In the genomic region with DNA sequence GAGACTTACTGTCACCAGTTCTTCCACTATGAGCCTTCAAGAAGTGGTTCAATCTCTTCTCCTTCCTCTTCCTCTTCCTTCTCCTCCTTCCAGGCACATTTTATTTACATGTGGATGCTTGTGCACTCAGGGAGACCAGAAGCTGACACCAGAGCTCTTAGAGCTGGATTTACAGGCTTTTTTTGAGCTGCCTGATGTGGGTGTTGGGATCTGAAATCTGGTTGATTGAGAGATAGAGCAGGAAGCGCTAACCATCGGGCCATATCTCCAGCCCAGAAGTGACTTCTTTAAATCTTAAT, we compare ENCODE assay signal across 28 mouse cellular contexts. TPM values are rescaled to one million over a fixed set of nuclear protein-coding genes. Genes with fewer than 3 reads are reported as not detected.
A peak's percentile ranks its signal among the peaks of the same experiment; 100 is the strongest.
DNase-seq lines count a peak whose midpoint lies in the region; ATAC-seq lines count a peak whose summit lies in the region.
"Had no signal": no experiment of that assay in that cellular context is flagged by ENCODE, and none has a peak within 500 bp of the region (broad histone marks: within the 10 kb centered on the region; RNA-seq: fewer than 3 reads in every experiment).

No protein-coding gene starts in this region.

- 75% methylated on average over 2 of the region's 2 CpGs for WGBS in heart, embryonic 12.5 days
- WGBS in intestine, embryonic 15.5 days = 85% methylated on average over 2 of the region's 2 CpGs
- 66% methylated on average over 2 of the region's 2 CpGs for WGBS in intestine, embryonic 16.5 days

- 0 out of 2 replicates have a peak overlapping the region, but pooled peaks have one; percentile 4 for H3K4me3 ChIP-seq in heart, embryonic 12.5 days
- no peak overlapping the region for H3K4me3 ChIP-seq in intestine, embryonic 15.5 days (replicated peaks)
- H3K4me3 ChIP-seq in intestine, embryonic 16.5 days (ENCODE audit: low read length) = no peak overlapping the region
- no peak overlapping the region for H3K4me3 ChIP-seq in brown adipose tissue, adult 24 weeks (ENCODE audit: insufficient read depth, low read depth, low read length)
- H3K4me3 ChIP-seq: erythroblast, embryonic 14.5 days; forebrain, embryonic 12.5 days; hindbrain, embryonic 15.5 days; neural tube, embryonic 13.5 days; stomach, embryonic 15.5 days had no signal

- no peaks in the 10 kb centered on the region for H3K9me3 ChIP-seq in heart, embryonic 12.5 days (replicated peaks)
- H3K9me3 ChIP-seq in intestine, embryonic 15.5 days = no peaks in the 10 kb centered on the region
- no peaks in the 10 kb centered on the region; the same call in 1 of the 2 replicates for H3K9me3 ChIP-seq in intestine, embryonic 16.5 days (ENCODE audit: control insufficient read depth, low read length)
- H3K9me3 ChIP-seq: embryonic facial prominence, embryonic 13.5 days; forebrain, embryonic 12.5 days; G1E; hindbrain, embryonic 15.5 days; kidney, embryonic 15.5 days; limb, embryonic 13.5 days; liver, embryonic 13.5 days; neural tube, embryonic 13.5 days; stomach, embryonic 15.5 days had no signal

- peaks cover 69% of the 10 kb centered on the region for H3K36me3 ChIP-seq in heart, embryonic 12.5 days
- no peaks in the 10 kb centered on the region for H3K36me3 ChIP-seq in intestine, embryonic 15.5 days
- no peaks in the 10 kb centered on the region for H3K36me3 ChIP-seq in intestine, embryonic 16.5 days (ENCODE audit: control insufficient read depth, insufficient read depth, low read length)
- H3K36me3 ChIP-seq: embryonic facial prominence, embryonic 13.5 days; forebrain, embryonic 12.5 days; G1E; hindbrain, embryonic 15.5 days; kidney, embryonic 15.5 days; limb, embryonic 13.5 days; liver, embryonic 13.5 days; neural tube, embryonic 13.5 days; stomach, embryonic 15.5 days had no signal

- no peak for DNase-seq in heart, adult 8-10 months (ENCODE audit: low spot score)
- no peak for DNase-seq in kidney, adult 11 months
- no peak for DNase-seq in layer of hippocampus, adult 11-12 months (ENCODE audit: low spot score)
- DNase-seq: adrenal gland, adult 8-10 months; cerebellum, adult 2 months; cerebellum, postnatal 25 days; gastrocnemius, postnatal 36 days; kidney, postnatal 36 days; liver, embryonic 13.5 days; midbrain, embryonic 14.5 days; retina, postnatal 1 day; right cerebral cortex, postnatal 25 days; thymus, adult 18-20 months; thymus, postnatal 4 days had no signal

- peak overlapping the region; percentile 43; the same call in 1 of the 2 replicates for H3K9ac ChIP-seq in heart, embryonic 12.5 days
- no peak overlapping the region for H3K9ac ChIP-seq in intestine, embryonic 15.5 days
- no peak overlapping the region for H3K9ac ChIP-seq in intestine, embryonic 16.5 days (ENCODE audit: low read depth, low read length)
- H3K9ac ChIP-seq: embryonic facial prominence, embryonic 13.5 days; forebrain, embryonic 12.5 days; limb, embryonic 13.5 days; liver, embryonic 13.5 days; neural tube, embryonic 13.5 days; stomach, embryonic 15.5 days had no signal

- ATAC-seq in heart, embryonic 12.5 days (ENCODE audit: insufficient number of reproducible peaks, low FRiP score) = no peak
- no peak for ATAC-seq in intestine, embryonic 15.5 days
- no peak for ATAC-seq in intestine, embryonic 16.5 days
- peak; percentile 7 for ATAC-seq in CD4-positive, CD25-positive, alpha-beta regulatory T cell, adult 4 months

- peaks cover 56% of the 10 kb centered on the region for H3K4me1 ChIP-seq in heart, embryonic 12.5 days (replicated peaks)
- peaks cover 3% of the 10 kb centered on the region; the same call in 1 of the 2 replicates for H3K4me1 ChIP-seq in intestine, embryonic 15.5 days (replicated peaks)
- H3K4me1 ChIP-seq in intestine, embryonic 16.5 days (ENCODE audit: control insufficient read depth, insufficient read depth, low read length) = 0 out of 2 replicates have a peak, but pooled peaks cover 2% of the 10 kb centered on the region
- H3K4me1 ChIP-seq in brown adipose tissue, adult 24 weeks (ENCODE audit: control insufficient read depth, insufficient read depth, insufficient read length, low read length) = peaks cover 6% of the 10 kb centered on the region
- H3K4me1 ChIP-seq: forebrain, embryonic 12.5 days; neural tube, embryonic 13.5 days had no signal

- H3K4me2 ChIP-seq in heart, embryonic 12.5 days = peak overlapping the region; percentile 81
- 0 out of 2 replicates have a peak overlapping the region, but pooled peaks have one; percentile 15 for H3K4me2 ChIP-seq in intestine, embryonic 15.5 days (replicated peaks)
- H3K4me2 ChIP-seq in intestine, embryonic 16.5 days (ENCODE audit: low read depth, low read length) = no peak overlapping the region
- H3K4me2 ChIP-seq: forebrain, embryonic 12.5 days had no signal

- H3K27ac ChIP-seq in heart, embryonic 12.5 days (ENCODE audit: poor library complexity, severe bottlenecking) = peak overlapping the region; percentile 45
- no peak overlapping the region for H3K27ac ChIP-seq in intestine, embryonic 15.5 days
- H3K27ac ChIP-seq in intestine, embryonic 16.5 days (ENCODE audit: low read length) = no peak overlapping the region
- H3K27ac ChIP-seq in brown adipose tissue, adult 24 weeks (replicated peaks; ENCODE audit: low read depth, low read length) = 0 out of 2 replicates have a peak overlapping the region, but pooled peaks have one; percentile 7
- H3K27ac ChIP-seq: forebrain, embryonic 12.5 days; kidney, embryonic 15.5 days; limb, embryonic 13.5 days; liver, embryonic 13.5 days; neural tube, embryonic 13.5 days had no signal

- no peaks in the 10 kb centered on the region for H3K27me3 ChIP-seq in heart, embryonic 12.5 days (replicated peaks)
- no peaks in the 10 kb centered on the region for H3K27me3 ChIP-seq in intestine, embryonic 15.5 days (replicated peaks)
- H3K27me3 ChIP-seq in intestine, embryonic 16.5 days (replicated peaks; ENCODE audit: control insufficient read depth, insufficient read depth, low read length) = no peaks in the 10 kb centered on the region
- H3K27me3 ChIP-seq: forebrain, embryonic 12.5 days; hindbrain, embryonic 15.5 days; neural tube, embryonic 13.5 days; stomach, embryonic 15.5 days had no signal

RNA-seq across cellular contexts. Expression of gene Itgb3, which starts 25.5 kb away (rescaled TPM):
- 9.6 and 11.9 TPM in 2 replicates for polyA plus RNA-seq in heart, embryonic 12.5 days (2016; fragmentation: Nextera tagmentation; extraction: Ambion mirVana)
- total RNA-seq in heart, adult 8-10 months (2022) = 1 to 10 TPM; 2.2 to 4.1 (median 2.9) TPM
- polyA plus RNA-seq in intestine, embryonic 15.5 days (2015; fragmentation: Nextera tagmentation; extraction: Ambion mirVana) = 5.0 and 5.5 TPM in 2 replicates
- 4.9 and 5.5 TPM in 2 replicates for polyA plus RNA-seq in intestine, embryonic 16.5 days (2015; fragmentation: Nextera tagmentation; extraction: Ambion mirVana)
- polyA plus RNA-seq in CD4-positive, CD25-positive, alpha-beta regulatory T cell, adult 4 months (2017; shearing (Covaris generic)) = 10 to 100 TPM; 12.3 to 15.6 TPM
- 0.71 and 0.83 TPM in 2 replicates for polyA plus RNA-seq in brown adipose tissue, adult 24 weeks (2012; ENCODE audit: insufficient read depth, insufficient read length, missing spikeins)

RNA-seq across cellular contexts. Expression of gene Myl4, which starts 31.8 kb away (rescaled TPM):
- polyA plus RNA-seq in heart, embryonic 12.5 days (2016; fragmentation: Nextera tagmentation; extraction: Ambion mirVana) = 2,473 and 2,477 TPM in 2 replicates
- total RNA-seq in heart, adult 8-10 months (2022) = 100 to 1,000 TPM; 630 to 827 (median 696) TPM
- polyA plus RNA-seq in intestine, embryonic 15.5 days (2015; fragmentation: Nextera tagmentation; extraction: Ambion mirVana) = 4.3 and 6.4 TPM in 2 replicates
- polyA plus RNA-seq in intestine, embryonic 16.5 days (2015; fragmentation: Nextera tagmentation; extraction: Ambion mirVana) = 4.7 and 6.3 TPM in 2 replicates
- polyA plus RNA-seq in CD4-positive, CD25-positive, alpha-beta regulatory T cell, adult 4 months (2017; shearing (Covaris generic)) = 10 to 100 TPM in 1 of 2 experiments, 1 to 10 TPM in 1; 8.2 to 11.4 TPM
- polyA plus RNA-seq in brown adipose tissue, adult 24 weeks (2012; ENCODE audit: insufficient read depth, insufficient read length, missing spikeins) = 8.8 and 18.9 TPM in 2 replicates
- polyA plus RNA-seq: G1E had no signal

RNA-seq across cellular contexts. Expression of gene Cdc27, which starts 31.8 kb away (rescaled TPM):
- 37.6 and 40.6 TPM in 2 replicates for polyA plus RNA-seq in heart, embryonic 12.5 days (2016; fragmentation: Nextera tagmentation; extraction: Ambion mirVana)
- 10 to 100 TPM; 24.6 to 33.6 (median 30.5) TPM for total RNA-seq in heart, adult 8-10 months (2022)
- polyA plus RNA-seq in intestine, embryonic 15.5 days (2015; fragmentation: Nextera tagmentation; extraction: Ambion mirVana) = 31.2 and 33.8 TPM in 2 replicates
- polyA plus RNA-seq in intestine, embryonic 16.5 days (2015; fragmentation: Nextera tagmentation; extraction: Ambion mirVana) = 20.5 and 24.4 TPM in 2 replicates
- polyA plus RNA-seq in CD4-positive, CD25-positive, alpha-beta regulatory T cell, adult 4 months (2017; shearing (Covaris generic)) = 10 to 100 TPM; 14.0 to 15.1 TPM
- 16.7 and 25.0 TPM in 2 replicates for polyA plus RNA-seq in brown adipose tissue, adult 24 weeks (2012; ENCODE audit: insufficient read depth, insufficient read length, missing spikeins)

Comparison
In these comparisons a context has a peak if more than half of its experiments do, and no peak if none do; other contexts are left out.
1. H3K27ac ChIP-seq: peak in heart, embryonic 12.5 days (single experiment) and brown adipose tissue, adult 24 weeks (single experiment); none in intestine, embryonic 15.5 days (single experiment) and intestine, embryonic 16.5 days (single experiment).
2. RNA of gene Myl4, which starts 31.8 kb away (polyA plus RNA-seq): 2,473 to 2,477 TPM in heart, embryonic 12.5 days; 8.2 to 11.4 TPM in CD4-positive, CD25-positive, alpha-beta regulatory T cell, adult 4 months, 8.8 to 18.9 TPM in brown adipose tissue, adult 24 weeks, 4.3 to 6.4 TPM in intestine, embryonic 15.5 days and 4.7 to 6.3 TPM in intestine, embryonic 16.5 days; every median in the first group is over 100 times any median in the second.